Mouse (Mus musculus) embryonic facial prominence, embryonic 10.5 days (tissue): ENCODE measurements around the gene Scamp1. TPM values are rescaled to one million over a fixed set of nuclear protein-coding genes. Genes with fewer than 3 reads are reported as not detected.

ENCODE experiments used
- DNase-seq: peaks from one replicate; pipeline ENCODE4 v3.0.0-alpha.2; 2017; ENCODE audit warnings: low spot score
- H3K27ac ChIP-seq: fragments of 300-500 bp; sonication (generic); replicated peaks from 2 replicates; pipeline ENCODE4 v1.5.1; 2016; ENCODE audit warnings: mild to moderate bottlenecking
- H3K27me3 ChIP-seq: fragments of 300-500 bp; sonication (generic); replicated peaks from 2 replicates; pipeline ENCODE4 v1.6.1; 2016; ENCODE audit warnings: low read depth, mild to moderate bottlenecking; ENCODE audit not compliant: poor library complexity, severe bottlenecking
- H3K36me3 ChIP-seq: fragments of 300-500 bp; sonication (generic); replicated peaks from 2 replicates; pipeline ENCODE4 v1.6.1; 2016; ENCODE audit warnings: mild to moderate bottlenecking, moderate library complexity
- H3K4me1 ChIP-seq: fragments of 300-500 bp; sonication (generic); 2 replicates; pipeline ENCODE4 v1.6.1; 2016
- H3K4me3 ChIP-seq: fragments of 300-500 bp; sonication (generic); 2 replicates; pipeline ENCODE4 v1.5.1; 2016; ENCODE audit warnings: mild to moderate bottlenecking, moderate library complexity
- H3K9me3 ChIP-seq: fragments of 300-500 bp; sonication (generic); 2 replicates; pipeline ENCODE4 v1.6.1; 2016; ENCODE audit warnings: mild to moderate bottlenecking
- WGBS: fragments of 180-500 bp; shearing (Covaris S2); methylation state at CpG from one replicate; pipeline ENCODE4 v1.1.7; 2016; 5-methylcytosine and 5-hydroxymethylcytosine counted together
- polyA plus RNA-seq: library from polyadenylated mRNA; unstranded; fragments of >200 nt; fragmentation: Nextera tagmentation; extraction: Ambion mirVana; gene quantifications from 2 replicates; pipeline ENCODE4 v1.2.1, GENCODE M21; 2016

The Scamp1 gene
- polyA plus RNA-seq, 1 experiment from 2014 or later: 27.6 TPM

- Histone ChIP-seq H3K9me3 (no peaks in the 10 kb centered on the region), H3K4me1 (no peaks in the 10 kb centered on the region), H3K4me3 (no peak overlapping the region), H3K27me3 (no peaks in the 10 kb centered on the region), H3K27ac (no peak overlapping the region), H3K36me3 (no peaks in the 10 kb centered on the region)
- 94% methylated on average over 5 of the region's 6 CpGs for WGBS
- no peak for DNase-seq
Measured at GRCm38 (mm10) chr13:94250188-94250587, 35.5 kb downstream of the Scamp1 start.

- peaks cover 15% of the 10 kb centered on the region for H3K4me1 ChIP-seq
- no peak for DNase-seq
- no peaks in the 10 kb centered on the region for H3K9me3 ChIP-seq
- WGBS: 76% methylated on average over 2 of the region's 2 CpGs
- no peaks in the 10 kb centered on the region for H3K36me3 ChIP-seq
- H3K27ac ChIP-seq: no peak overlapping the region
- H3K4me3 ChIP-seq: no peak overlapping the region
- H3K27me3 ChIP-seq: no peaks in the 10 kb centered on the region
Measured at GRCm38 (mm10) chr13:94242897-94243296, 42.8 kb downstream of the Scamp1 start.

- H3K27me3 ChIP-seq: no peaks in the 10 kb centered on the region
- no peak overlapping the region for H3K27ac ChIP-seq
- H3K36me3 ChIP-seq: no peaks in the 10 kb centered on the region
- no peaks in the 10 kb centered on the region for H3K9me3 ChIP-seq
- no peak for DNase-seq
- no peak overlapping the region for H3K4me3 ChIP-seq
- peaks cover 15% of the 10 kb centered on the region for H3K4me1 ChIP-seq
- WGBS: 49% methylated on average over 4 of the region's 4 CpGs
Measured at GRCm38 (mm10) chr13:94241892-94242524, 43.6 kb downstream of the Scamp1 start.

GRCm38 (mm10) chr13:94240873-94241272 is 44.8 kb downstream of the Scamp1 start:
- no peaks in the 10 kb centered on the region for H3K27me3 ChIP-seq
- no peak for DNase-seq
- WGBS: 61% methylated on average over 5 of the region's 5 CpGs
- peaks cover 15% of the 10 kb centered on the region for H3K4me1 ChIP-seq
- H3K4me3 ChIP-seq: no peak overlapping the region
- H3K9me3 ChIP-seq: no peaks in the 10 kb centered on the region
- H3K36me3 ChIP-seq: no peaks in the 10 kb centered on the region
- H3K27ac ChIP-seq: no peak overlapping the region

- H3K4me1 ChIP-seq: peaks cover 15% of the 10 kb centered on the region
- no peaks in the 10 kb centered on the region for H3K9me3 ChIP-seq
- 88% methylated on average over 6 of the region's 6 CpGs for WGBS
- H3K27me3 ChIP-seq: no peaks in the 10 kb centered on the region
- H3K27ac ChIP-seq: no peak overlapping the region
- no peak overlapping the region for H3K4me3 ChIP-seq
- H3K36me3 ChIP-seq: no peaks in the 10 kb centered on the region
- no peak for DNase-seq
Measured at GRCm38 (mm10) chr13:94240111-94240510, 45.5 kb downstream of the Scamp1 start.

- H3K27ac ChIP-seq: no peak overlapping the region
- WGBS: 70% methylated on average over 4 of the region's 4 CpGs
Measured at GRCm38 (mm10) chr13:94239488-94239887, 46.2 kb downstream of the Scamp1 start.

GRCm38 (mm10) chr13:94231871-94232270 is 53.8 kb downstream of the Scamp1 start:
- H3K27me3 ChIP-seq: no peaks in the 10 kb centered on the region
- WGBS: 91% methylated on average over 14 of the region's 14 CpGs

More at GRCm38 (mm10) chr13:94239488-94239887, 46.2 kb downstream of the Scamp1 start:
- no peaks in the 10 kb centered on the region for H3K36me3 ChIP-seq
- no peak overlapping the region for H3K4me3 ChIP-seq
- peaks cover 15% of the 10 kb centered on the region for H3K4me1 ChIP-seq
- no peak for DNase-seq
- no peaks in the 10 kb centered on the region for H3K9me3 ChIP-seq
- H3K27me3 ChIP-seq: no peaks in the 10 kb centered on the region

GRCm38 (mm10) chr13:94224717-94225705 is 60.6 kb downstream of the Scamp1 start:
- no peak overlapping the region for H3K27ac ChIP-seq
- H3K27me3 ChIP-seq: no peaks in the 10 kb centered on the region
- no peaks in the 10 kb centered on the region for H3K9me3 ChIP-seq
- H3K4me3 ChIP-seq: no peak overlapping the region
- peaks cover 7% of the 10 kb centered on the region; the same call in 1 of the 2 replicates for H3K4me1 ChIP-seq
- no peak for DNase-seq
- H3K36me3 ChIP-seq: peaks cover 27% of the 10 kb centered on the region
- WGBS: 95% methylated on average over 38 of the region's 38 CpGs

More at GRCm38 (mm10) chr13:94231871-94232270, 53.8 kb downstream of the Scamp1 start:
- no peak for DNase-seq
- Histone ChIP-seq H3K36me3 (peaks cover 9% of the 10 kb centered on the region; the same call in 1 of the 2 replicates), H3K27ac (no peak overlapping the region), H3K4me3 (no peak overlapping the region), H3K4me1 (peaks cover 3% of the 10 kb centered on the region; the same call in 1 of the 2 replicates), H3K9me3 (no peaks in the 10 kb centered on the region)

- no peak overlapping the region for H3K4me3 ChIP-seq
- H3K27ac ChIP-seq: no peak overlapping the region
- no peaks in the 10 kb centered on the region for H3K27me3 ChIP-seq
- no peaks in the 10 kb centered on the region for H3K9me3 ChIP-seq
- peaks cover 6% of the 10 kb centered on the region; the same call in 1 of the 2 replicates for H3K4me1 ChIP-seq
- peak; percentile 22 for DNase-seq
- H3K36me3 ChIP-seq: peaks cover 27% of the 10 kb centered on the region
- 74% methylated on average over 14 of the region's 14 CpGs for WGBS
Measured at GRCm38 (mm10) chr13:94223609-94224008, 62.0 kb downstream of the Scamp1 start.

GRCm38 (mm10) chr13:94212716-94213115 is 72.9 kb downstream of the Scamp1 start:
- Histone ChIP-seq H3K27me3 (no peaks in the 10 kb centered on the region), H3K4me3 (no peak overlapping the region), H3K4me1 (peaks cover 8% of the 10 kb centered on the region), H3K9me3 (peaks cover 7% of the 10 kb centered on the region; the same call in 1 of the 2 replicates), H3K36me3 (peaks cover 20% of the 10 kb centered on the region), H3K27ac (no peak overlapping the region)
- DNase-seq: no peak
- WGBS: 89% methylated on average over 2 of the region's 2 CpGs

- no peak overlapping the region for H3K4me3 ChIP-seq
- 95% methylated on average over 2 of the region's 2 CpGs for WGBS
- peaks cover 8% of the 10 kb centered on the region for H3K4me1 ChIP-seq
- no peak for DNase-seq
- peaks cover 21% of the 10 kb centered on the region for H3K36me3 ChIP-seq
- H3K9me3 ChIP-seq: peaks cover 7% of the 10 kb centered on the region; the same call in 1 of the 2 replicates
- no peak overlapping the region for H3K27ac ChIP-seq
- no peaks in the 10 kb centered on the region for H3K27me3 ChIP-seq
Measured at GRCm38 (mm10) chr13:94212179-94212578, 73.5 kb downstream of the Scamp1 start.

- H3K9me3 ChIP-seq: peaks cover 7% of the 10 kb centered on the region; the same call in 1 of the 2 replicates
- H3K4me3 ChIP-seq: no peak overlapping the region
- 75% methylated on average over 6 of the region's 6 CpGs for WGBS
- peaks cover 21% of the 10 kb centered on the region for H3K36me3 ChIP-seq
- H3K27me3 ChIP-seq: no peaks in the 10 kb centered on the region
- no peak overlapping the region for H3K27ac ChIP-seq
- H3K4me1 ChIP-seq: peaks cover 8% of the 10 kb centered on the region
- no peak for DNase-seq
Measured at GRCm38 (mm10) chr13:94211236-94212119, 74.2 kb downstream of the Scamp1 start.
